In the genomic region with DNA sequence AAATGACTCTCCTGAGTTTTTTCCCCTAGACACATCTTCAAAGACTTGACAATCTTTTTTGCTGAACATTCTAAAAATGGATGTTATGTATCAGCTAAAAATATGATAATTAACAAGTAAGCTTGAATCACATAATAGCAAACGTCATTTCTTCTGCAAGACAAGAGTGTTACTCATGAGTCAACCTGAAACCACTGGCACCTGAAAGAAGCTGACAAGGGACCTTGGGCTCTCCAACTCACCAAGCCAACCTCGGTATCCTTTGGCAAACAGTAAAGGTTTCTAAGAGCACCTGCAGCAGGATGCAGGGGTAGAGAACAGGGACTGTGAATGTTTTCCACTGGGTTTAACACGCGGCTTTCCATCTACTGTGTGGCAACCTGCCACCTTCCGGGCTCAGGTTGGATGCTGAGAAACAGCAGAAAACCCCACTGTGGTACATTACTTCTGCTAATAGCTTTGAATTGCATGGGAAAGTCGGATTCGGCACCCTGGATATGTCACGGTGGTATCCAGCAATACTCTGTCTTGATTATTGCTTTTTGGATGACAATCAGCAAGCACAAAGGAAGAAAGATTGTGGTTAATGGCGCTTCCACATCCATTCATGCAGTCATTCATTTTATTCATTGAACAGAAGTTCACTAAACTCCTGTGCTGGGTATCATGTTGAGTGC, we compare ENCODE assay signal across 27 mouse cellular contexts.
A peak's percentile ranks its signal among the peaks of the same experiment; 100 is the strongest.
DNase-seq lines count a peak whose midpoint lies in the region; ATAC-seq lines count a peak whose summit lies in the region.
"Had no signal": no experiment of that assay in that cellular context is flagged by ENCODE, and none has a peak within 500 bp of the region (broad histone marks: within the 10 kb centered on the region; RNA-seq: fewer than 3 reads in every experiment).

No protein-coding gene starts in this region.

- no peaks in the 10 kb centered on the region for H3K27me3 ChIP-seq in hindbrain, embryonic 16.5 days (replicated peaks; ENCODE audit: control insufficient read depth, insufficient read depth, low read length)
- H3K27me3 ChIP-seq in hindbrain, embryonic 11.5 days (ENCODE audit: control insufficient read depth, insufficient read depth, low read length) = no peaks in the 10 kb centered on the region
- H3K27me3 ChIP-seq: embryonic facial prominence, embryonic 13.5 days; heart, embryonic 13.5 days; intestine, embryonic 15.5 days; limb, embryonic 12.5 days; lung, embryonic 15.5 days; neural tube, embryonic 13.5 days; stomach, embryonic 15.5 days had no signal

- H3K4me1 ChIP-seq in hindbrain, embryonic 16.5 days (ENCODE audit: control insufficient read depth, insufficient read depth, low read depth, low read length) = no peaks in the 10 kb centered on the region
- no peaks in the 10 kb centered on the region for H3K4me1 ChIP-seq in hindbrain, embryonic 11.5 days (replicated peaks; ENCODE audit: control insufficient read depth, insufficient read depth, low read length)
- H3K4me1 ChIP-seq: embryonic facial prominence, embryonic 13.5 days; heart, embryonic 13.5 days; intestine, embryonic 15.5 days; limb, embryonic 12.5 days; lung, embryonic 15.5 days; midbrain, embryonic 10.5 days; neural tube, embryonic 13.5 days; stomach, embryonic 15.5 days had no signal

- DNase-seq in hindbrain, embryonic 11.5 days (ENCODE audit: low spot score) = no peak
- peak; percentile 44 for DNase-seq in A20 (ENCODE audit: low read depth, low spot score)
- peak; percentile 49 for DNase-seq in CD4-positive helper T cell, adult 2 months (ENCODE audit: low read depth, low spot score)
- DNase-seq in ZHBTc4 (ENCODE audit: low read depth, low spot score) = peak; percentile 9
- DNase-seq in urinary bladder, postnatal 25 days (ENCODE audit: low spot score) = no peak
- DNase-seq in natural killer cell, adult 2 months (ENCODE audit: low spot score in 2 of 2) = no peak
- no peak for DNase-seq in adrenal gland, postnatal 10 days
- DNase-seq: adrenal gland, postnatal 36 days; cerebellum, adult 8-10 months; gastrocnemius, postnatal 10 days; heart, postnatal 10 days; kidney, adult 2 months; kidney, postnatal 4 days; right cerebral cortex, postnatal 25 days had no signal

- ATAC-seq in hindbrain, embryonic 16.5 days = peak; percentile 71
- ATAC-seq in hindbrain, embryonic 11.5 days (ENCODE audit: low FRiP score) = no peak
- ATAC-seq: forebrain, embryonic 16.5 days; intestine, embryonic 15.5 days; midbrain, embryonic 16.5 days had no signal

- H3K4me3 ChIP-seq in hindbrain, embryonic 16.5 days (ENCODE audit: low read length) = no peak overlapping the region
- no peak overlapping the region for H3K4me3 ChIP-seq in hindbrain, embryonic 11.5 days (ENCODE audit: low read depth, low read length)
- H3K4me3 ChIP-seq: embryonic facial prominence, embryonic 13.5 days; heart, embryonic 13.5 days; intestine, embryonic 15.5 days; limb, embryonic 12.5 days; lung, embryonic 15.5 days; midbrain, embryonic 10.5 days; myocyte; neural tube, embryonic 13.5 days; stomach, embryonic 15.5 days had no signal

- H3K9me3 ChIP-seq in hindbrain, embryonic 16.5 days (ENCODE audit: control insufficient read depth, low read length) = no peaks in the 10 kb centered on the region
- no peaks in the 10 kb centered on the region for H3K9me3 ChIP-seq in hindbrain, embryonic 11.5 days (ENCODE audit: control insufficient read depth, low read length)
- H3K9me3 ChIP-seq: embryonic facial prominence, embryonic 13.5 days; heart, embryonic 13.5 days; intestine, embryonic 15.5 days; limb, embryonic 12.5 days; lung, embryonic 15.5 days; midbrain, embryonic 10.5 days; neural tube, embryonic 13.5 days; stomach, embryonic 15.5 days had no signal

- H3K9ac ChIP-seq in hindbrain, embryonic 16.5 days (ENCODE audit: low read depth, low read length) = no peak overlapping the region
- H3K9ac ChIP-seq in hindbrain, embryonic 11.5 days (ENCODE audit: low read depth, low read length) = no peak overlapping the region
- H3K9ac ChIP-seq: embryonic facial prominence, embryonic 13.5 days; heart, embryonic 13.5 days; intestine, embryonic 15.5 days; limb, embryonic 12.5 days; lung, embryonic 15.5 days; neural tube, embryonic 13.5 days; stomach, embryonic 15.5 days had no signal

- H3K27ac ChIP-seq in hindbrain, embryonic 16.5 days (ENCODE audit: low read depth, low read length) = no peak overlapping the region
- H3K27ac ChIP-seq in hindbrain, embryonic 11.5 days (ENCODE audit: low read depth, low read length) = no peak overlapping the region
- H3K27ac ChIP-seq: embryonic facial prominence, embryonic 13.5 days; heart, embryonic 13.5 days; intestine, embryonic 15.5 days; kidney, postnatal 0 days; limb, embryonic 12.5 days; lung, embryonic 15.5 days; midbrain, embryonic 10.5 days; neural tube, embryonic 13.5 days; stomach, embryonic 15.5 days had no signal

- WGBS in hindbrain, embryonic 16.5 days = 70% methylated on average over 9 of the region's 9 CpGs
- WGBS in hindbrain, embryonic 11.5 days = 86% methylated on average over 9 of the region's 9 CpGs

- no peak overlapping the region for H3K4me2 ChIP-seq in hindbrain, embryonic 16.5 days (ENCODE audit: low read length)
- H3K4me2 ChIP-seq in hindbrain, embryonic 11.5 days (replicated peaks; ENCODE audit: low read depth, low read length) = no peak overlapping the region
- H3K4me2 ChIP-seq: embryonic facial prominence, embryonic 13.5 days; heart, embryonic 13.5 days; intestine, embryonic 15.5 days; limb, embryonic 12.5 days; lung, embryonic 15.5 days; neural tube, embryonic 13.5 days; stomach, embryonic 15.5 days had no signal

- no peaks in the 10 kb centered on the region for H3K36me3 ChIP-seq in hindbrain, embryonic 16.5 days (ENCODE audit: control insufficient read depth, insufficient read depth, low read length)
- H3K36me3 ChIP-seq in hindbrain, embryonic 11.5 days (ENCODE audit: control insufficient read depth, insufficient read depth, low read length) = no peaks in the 10 kb centered on the region
- H3K36me3 ChIP-seq: embryonic facial prominence, embryonic 13.5 days; heart, embryonic 13.5 days; intestine, embryonic 15.5 days; limb, embryonic 12.5 days; lung, embryonic 15.5 days; midbrain, embryonic 10.5 days; neural tube, embryonic 13.5 days; stomach, embryonic 15.5 days had no signal

Comparison
In these comparisons a context has a peak if more than half of its experiments do, and no peak if none do; other contexts are left out.
1. DNase-seq: peak in A20 (single experiment), CD4-positive helper T cell, adult 2 months (single experiment) and ZHBTc4 (single experiment); none in hindbrain, embryonic 11.5 days (single experiment), urinary bladder, postnatal 25 days (single experiment), natural killer cell, adult 2 months (0 of 2) and adrenal gland, postnatal 10 days (single experiment).